Mouse (Mus musculus) embryo, embryonic 10.5 days (tissue): Measurements from ENCODE around the gene Mcoln2.

Source experiments
- DNase-seq: peaks from one replicate; pipeline ENCODE4 v3.0.0-alpha.2; 2015; ENCODE audit warnings: low spot score

Mcoln2 gene

GRCm38 (mm10) chr3:146149156-146150057, at the start of gene Mcoln2:
Gene Mcoln2, plus strand, starts transcription at chr3:146149833.
- no peak for DNase-seq

GRCm38 (mm10) chr3:146099925-146100324, 49.7 kb upstream of the Mcoln2 start:
- no peak for DNase-seq

GRCm38 (mm10) chr3:146102049-146102448, 47.6 kb upstream of the Mcoln2 start:
- DNase-seq = no peak

- peak; percentile 75 for DNase-seq
These were observed 42.4 kb upstream of the Mcoln2 start for GRCm38 (mm10) chr3:146107116-146107849.

GRCm38 (mm10) chr3:146107921-146108571, 41.6 kb upstream of the Mcoln2 start, which contains the start of gene Wdr63:
Gene Wdr63, minus strand, starts transcription at chr3:146108130.
- DNase-seq = peak; percentile 95

- no peak for DNase-seq
These were observed 40.7 kb upstream of the Mcoln2 start for GRCm38 (mm10) chr3:146108945-146109344.

- DNase-seq = no peak
These were observed 39.3 kb upstream of the Mcoln2 start for GRCm38 (mm10) chr3:146110358-146110757.

- DNase-seq = no peak
These were observed 38.7 kb upstream of the Mcoln2 start for GRCm38 (mm10) chr3:146110916-146111315.

GRCm38 (mm10) chr3:146117258-146117996, 32.2 kb upstream of the Mcoln2 start, which contains the start of gene Mcoln3:
Gene Mcoln3, plus strand, starts transcription at chr3:146117450.
- DNase-seq = peak; percentile 15

GRCm38 (mm10) chr3:146117997-146118457, 31.6 kb upstream of the Mcoln2 start:
- DNase-seq = no peak

GRCm38 (mm10) chr3:146121310-146122124, 28.1 kb upstream of the Mcoln2 start:
- peak; percentile 72 for DNase-seq

- DNase-seq = no peak
These were observed 27.6 kb upstream of the Mcoln2 start for GRCm38 (mm10) chr3:146122125-146122420.

- no peak for DNase-seq
These were observed 26.7 kb upstream of the Mcoln2 start for GRCm38 (mm10) chr3:146122807-146123463.

- DNase-seq = no peak
These were observed 26.2 kb upstream of the Mcoln2 start for GRCm38 (mm10) chr3:146123464-146123825.

- no peak for DNase-seq
These were observed 22.4 kb upstream of the Mcoln2 start for GRCm38 (mm10) chr3:146127205-146127604.

GRCm38 (mm10) chr3:146134834-146135233, 14.8 kb upstream of the Mcoln2 start:
- DNase-seq = no peak

GRCm38 (mm10) chr3:146135417-146135816, 14.2 kb upstream of the Mcoln2 start:
- DNase-seq = no peak

- peak; percentile 27 for DNase-seq
These were observed 13.2 kb upstream of the Mcoln2 start for GRCm38 (mm10) chr3:146136422-146136821.

- no peak for DNase-seq
These were observed 9.4 kb upstream of the Mcoln2 start for GRCm38 (mm10) chr3:146140276-146140675.

- no peak for DNase-seq
These were observed 7.1 kb upstream of the Mcoln2 start for GRCm38 (mm10) chr3:146142523-146142922.
